Mouse (Mus musculus) E14TG2a.4 (cell line): ENCODE measurements around the gene Psd.

Source experiments
- H3K27me3 ChIP-seq: 2 replicates; pipeline ENCODE4 v1.6.1; 2014; ENCODE audit warnings: low read length, control low read depth; ENCODE audit not compliant: insufficient read depth
- H3K36me3 ChIP-seq: 2 replicates; pipeline ENCODE4 v1.6.1; 2014; ENCODE audit warnings: low read length, control low read depth; ENCODE audit not compliant: insufficient read depth
- H3K4me1 ChIP-seq: replicated peaks from 2 replicates; pipeline ENCODE4 v1.6.1; 2014; ENCODE audit warnings: low read depth, low read length, control low read depth
- H3K4me3 ChIP-seq: replicated peaks from 2 replicates; pipeline ENCODE4 v1.5.1; 2014; ENCODE audit warnings: mild to moderate bottlenecking, low read length
- H3K9me3 ChIP-seq: 2 replicates; pipeline ENCODE4 v1.6.1; 2014; ENCODE audit warnings: low read length, control low read depth
- CTCF ChIP-seq: conservative IDR thresholded peaks from 2 replicates; pipeline ENCODE4 v1.5.1; 2014; ENCODE audit warnings: low read length
- NANOG ChIP-seq: IDR thresholded peaks from 2 replicates; pipeline ENCODE4 v1.6.1; 2014; ENCODE audit warnings: borderline replicate concordance, low read length, mixed read lengths
- POU5F1 ChIP-seq: IDR thresholded peaks from 2 replicates; pipeline ENCODE4 v1.6.1; 2014; ENCODE audit warnings: low read length, borderline replicate concordance

Gene Psd

GRCm38 (mm10) chr19:46324918-46325317, 2.0 kb downstream of the Psd start:
- no peak for TF ChIP-seq NANOG
- no peak for TF ChIP-seq POU5F1
- no peak for TF ChIP-seq CTCF
- peaks cover 79% of the 10 kb centered on the region for H3K27me3 ChIP-seq
- H3K4me3 ChIP-seq: no peak overlapping the region
- peaks cover under 1% of the 10 kb centered on the region; the same call in 1 of the 2 replicates for H3K36me3 ChIP-seq
- no peaks in the 10 kb centered on the region for H3K9me3 ChIP-seq
- H3K4me1 ChIP-seq: peaks cover 56% of the 10 kb centered on the region

- no peak overlapping the region; the same call in 1 of the 2 replicates for H3K4me3 ChIP-seq
- H3K36me3 ChIP-seq: no peaks in the 10 kb centered on the region
- no peaks in the 10 kb centered on the region for H3K9me3 ChIP-seq
- TF ChIP-seq CTCF: no peak
- no peak for TF ChIP-seq NANOG
- TF ChIP-seq POU5F1: no peak
- peaks cover 56% of the 10 kb centered on the region for H3K4me1 ChIP-seq
- peaks cover 80% of the 10 kb centered on the region for H3K27me3 ChIP-seq
Observed at GRCm38 (mm10) chr19:46324366-46324765, 2.6 kb downstream of the Psd start.

DNA sequence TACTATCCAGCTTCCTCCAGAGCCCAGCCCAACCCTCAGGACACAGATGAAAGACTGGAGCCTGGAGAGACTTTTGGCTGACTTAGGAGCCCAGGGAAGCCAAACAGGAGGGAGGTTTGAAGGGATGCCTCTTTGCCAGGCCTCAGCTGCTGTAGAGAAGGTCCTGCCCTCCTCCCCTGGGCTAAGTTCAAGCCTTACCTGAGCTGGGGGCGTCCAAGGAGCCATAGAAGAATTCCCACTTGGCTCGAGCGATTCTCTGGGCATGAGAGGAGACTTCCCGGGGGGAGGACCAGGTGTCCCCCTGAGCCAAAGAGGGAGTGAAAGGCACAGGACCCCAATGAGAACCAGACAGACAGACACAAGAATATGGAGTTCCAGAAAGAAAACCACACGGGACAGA, 3.2 kb downstream of the Psd start:
- H3K9me3 ChIP-seq: no peaks in the 10 kb centered on the region
- no peaks in the 10 kb centered on the region for H3K36me3 ChIP-seq
- no peak overlapping the region for H3K4me3 ChIP-seq
- no peak for TF ChIP-seq CTCF
- no peak for TF ChIP-seq NANOG
- no peak for TF ChIP-seq POU5F1
- peaks cover 57% of the 10 kb centered on the region for H3K4me1 ChIP-seq
- peaks cover 78% of the 10 kb centered on the region for H3K27me3 ChIP-seq

GRCm38 (mm10) chr19:46322996-46323572, 3.9 kb downstream of the Psd start:
- Histone ChIP-seq H3K36me3 (no peaks in the 10 kb centered on the region), H3K9me3 (no peaks in the 10 kb centered on the region), H3K4me3 (no peak overlapping the region), H3K4me1 (peaks cover 63% of the 10 kb centered on the region), H3K27me3 (peaks cover 84% of the 10 kb centered on the region)
- TF ChIP-seq POU5F1: no peak
- TF ChIP-seq CTCF: no peak
- TF ChIP-seq NANOG: no peak

- TF ChIP-seq POU5F1: no peak
- TF ChIP-seq NANOG: no peak
- TF ChIP-seq CTCF: no peak
- Histone ChIP-seq H3K4me3 (no peak overlapping the region), H3K4me1 (peaks cover 58% of the 10 kb centered on the region), H3K9me3 (no peaks in the 10 kb centered on the region), H3K36me3 (no peaks in the 10 kb centered on the region), H3K27me3 (peaks cover 88% of the 10 kb centered on the region)
Observed at GRCm38 (mm10) chr19:46322144-46322995, 4.6 kb downstream of the Psd start.

DNA sequence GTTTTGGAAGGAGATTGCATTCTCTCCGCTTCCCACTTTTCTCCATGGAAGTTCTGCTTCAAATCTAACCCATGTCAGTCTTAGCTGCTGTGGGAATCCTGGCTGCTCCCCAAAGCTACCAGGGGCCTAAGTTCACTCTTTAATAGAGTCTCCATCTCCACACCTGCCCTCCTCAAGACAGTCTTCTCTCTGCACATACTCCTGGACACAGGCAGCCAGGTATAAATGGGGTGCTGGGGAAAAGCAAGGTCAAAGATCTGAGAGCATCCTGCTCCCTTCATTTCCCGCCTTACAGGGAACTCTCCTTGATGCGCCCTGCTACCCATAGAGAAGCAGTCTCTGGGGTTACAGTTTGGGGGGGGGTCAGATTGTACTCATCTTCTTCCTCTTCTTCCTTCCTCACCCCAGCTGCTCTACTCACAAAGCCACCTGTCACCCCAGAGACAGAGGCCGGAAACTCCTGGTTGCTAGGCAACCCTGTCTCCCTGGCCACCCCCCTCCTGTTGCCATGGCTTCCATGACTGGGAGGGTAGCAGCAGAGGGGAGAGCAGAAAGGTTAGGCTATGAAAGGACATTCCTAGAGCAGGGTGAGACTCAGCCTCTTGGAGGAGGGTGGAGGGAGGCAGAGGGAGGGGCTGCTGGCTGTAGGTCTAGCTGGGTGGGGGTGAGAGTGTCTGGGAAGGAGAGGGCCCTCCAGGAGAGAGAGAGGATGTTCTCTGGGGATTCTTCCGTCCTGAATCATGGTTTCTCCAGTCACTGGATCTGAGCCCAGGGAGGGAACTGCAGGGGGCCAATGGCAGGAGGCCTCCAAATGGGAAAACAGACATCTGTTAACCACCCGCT, 5.6 kb downstream of the Psd start:
- no peaks in the 10 kb centered on the region for H3K36me3 ChIP-seq
- H3K4me1 ChIP-seq: peaks cover 58% of the 10 kb centered on the region
- H3K4me3 ChIP-seq: no peak overlapping the region
- TF ChIP-seq POU5F1 (no peak), NANOG (no peak), CTCF (no peak)
- H3K9me3 ChIP-seq: no peaks in the 10 kb centered on the region
- H3K27me3 ChIP-seq: peaks cover 93% of the 10 kb centered on the region

GRCm38 (mm10) chr19:46320076-46320785, 6.7 kb downstream of the Psd start:
- Histone ChIP-seq H3K4me1 (peaks cover 52% of the 10 kb centered on the region), H3K36me3 (no peaks in the 10 kb centered on the region), H3K9me3 (no peaks in the 10 kb centered on the region), H3K4me3 (no peak overlapping the region), H3K27me3 (peaks cover 94% of the 10 kb centered on the region)
- TF ChIP-seq POU5F1: no peak
